Mouse (Mus musculus): ENCODE measurements around the gene Snrnp40. TPM values are rescaled to one million over a fixed set of nuclear protein-coding genes. Genes with fewer than 3 reads are reported as not detected.

Snrnp40 gene
- polyA plus RNA-seq, 1 experiment from 2014 or later, result 81.1 TPM

Other genes with a start within 250 kb of the Snrnp40 start
- 5.7 and 8.6 TPM in 2 replicates for gene Hcrtr1, start 220.8 kb upstream of the Snrnp40 start, polyA plus RNA-seq (2015; fragmentation: Nextera tagmentation; extraction: Ambion mirVana)
- gene Tinagl1, start 185.0 kb upstream of the Snrnp40 start, polyA plus RNA-seq (2015; fragmentation: Nextera tagmentation; extraction: Ambion mirVana), result 10.0 and 12.5 TPM in 2 replicates
- gene Gm853, start 137.7 kb upstream of the Snrnp40 start, polyA plus RNA-seq (2015; fragmentation: Nextera tagmentation; extraction: Ambion mirVana), result 1.3 and 1.4 TPM in 2 replicates
- 31.9 and 38.7 TPM in 2 replicates for gene Serinc2, start 80.9 kb upstream of the Snrnp40 start, polyA plus RNA-seq (2015; fragmentation: Nextera tagmentation; extraction: Ambion mirVana)
- 291 and 339 TPM in 2 replicates for gene Fabp3, start 51.5 kb upstream of the Snrnp40 start, polyA plus RNA-seq (2015; fragmentation: Nextera tagmentation; extraction: Ambion mirVana)
- gene Gm10570, start 51.5 kb upstream of the Snrnp40 start, polyA plus RNA-seq (2015; fragmentation: Nextera tagmentation; extraction: Ambion mirVana), result 1.2 and 1.8 TPM in 2 replicates
- 81.0 and 85.4 TPM in 2 replicates for gene Zcchc17, start 189 bp upstream of the Snrnp40 start, polyA plus RNA-seq (2015; fragmentation: Nextera tagmentation; extraction: Ambion mirVana)
- 2.4 and 6.6 TPM in 2 replicates for gene Nkain1, start 214.0 kb downstream of the Snrnp40 start, polyA plus RNA-seq (2015; fragmentation: Nextera tagmentation; extraction: Ambion mirVana)

All from hindbrain, embryonic 16.5 days (tissue).